Mouse (Mus musculus): ENCODE measurements around the gene Dnase1l3. TPM values are rescaled to one million over a fixed set of nuclear protein-coding genes. Genes with fewer than 3 reads are reported as not detected.

The Dnase1l3 gene
- polyA plus RNA-seq, 1 experiment from 2014 or later: 0.99 TPM

GRCm38 (mm10) chr14:8030535-8030934, 36.2 kb upstream of the Dnase1l3 start:
- no peak overlapping the region for H3K4me3 ChIP-seq (replicated peaks)
- H3K27ac ChIP-seq: no peak overlapping the region
- H3K4me1 ChIP-seq: no peaks in the 10 kb centered on the region
- no peak overlapping the region for H3K9ac ChIP-seq
- no peak overlapping the region for H3K4me2 ChIP-seq
- no peak for ATAC-seq (ENCODE audit: insufficient read depth, low FRiP score, low read depth)
- no peaks in the 10 kb centered on the region for H3K27me3 ChIP-seq (replicated peaks)
- no peaks in the 10 kb centered on the region for H3K36me3 ChIP-seq
- WGBS: 53% methylated on average over 4 of the region's 4 CpGs
- H3K9me3 ChIP-seq: no peaks in the 10 kb centered on the region

GRCm38 (mm10) chr14:8029752-8030151, 35.4 kb upstream of the Dnase1l3 start:
- Histone ChIP-seq H3K27me3 (replicated peaks) (no peaks in the 10 kb centered on the region), H3K9me3 (no peaks in the 10 kb centered on the region), H3K27ac (no peak overlapping the region), H3K9ac (no peak overlapping the region), H3K4me3 (replicated peaks) (no peak overlapping the region), H3K4me1 (no peaks in the 10 kb centered on the region), H3K36me3 (no peaks in the 10 kb centered on the region), H3K4me2 (no peak overlapping the region)
- no peak for ATAC-seq (ENCODE audit: insufficient read depth, low FRiP score, low read depth)
- 84% methylated on average over 1 of the region's 1 CpGs for WGBS

- no peak overlapping the region for H3K27ac ChIP-seq
- no peaks in the 10 kb centered on the region for H3K27me3 ChIP-seq (replicated peaks)
- no peak overlapping the region for H3K4me2 ChIP-seq
- 74% methylated on average over 5 of the region's 5 CpGs for WGBS
- H3K4me3 ChIP-seq (replicated peaks): no peak overlapping the region
- H3K9ac ChIP-seq: no peak overlapping the region
- H3K9me3 ChIP-seq: no peaks in the 10 kb centered on the region
- no peak for ATAC-seq (ENCODE audit: insufficient read depth, low FRiP score, low read depth)
- H3K4me1 ChIP-seq: no peaks in the 10 kb centered on the region
- no peaks in the 10 kb centered on the region for H3K36me3 ChIP-seq
These were observed 33.7 kb upstream of the Dnase1l3 start for GRCm38 (mm10) chr14:8028086-8028485.

- Histone ChIP-seq H3K27me3 (replicated peaks) (no peaks in the 10 kb centered on the region), H3K36me3 (no peaks in the 10 kb centered on the region), H3K4me3 (replicated peaks) (no peak overlapping the region), H3K9me3 (no peaks in the 10 kb centered on the region), H3K4me1 (no peaks in the 10 kb centered on the region), H3K27ac (no peak overlapping the region), H3K9ac (no peak overlapping the region), H3K4me2 (no peak overlapping the region)
- no peak for ATAC-seq (ENCODE audit: insufficient read depth, low FRiP score, low read depth)
- WGBS: 72% methylated on average over 10 of the region's 10 CpGs
These were observed 32.6 kb upstream of the Dnase1l3 start for GRCm38 (mm10) chr14:8026769-8027531.

GRCm38 (mm10) chr14:8024936-8025335, 30.6 kb upstream of the Dnase1l3 start:
- no peak for ATAC-seq (ENCODE audit: insufficient read depth, low FRiP score, low read depth)
- H3K4me1 ChIP-seq: no peaks in the 10 kb centered on the region
- no peaks in the 10 kb centered on the region for H3K27me3 ChIP-seq (replicated peaks)
- H3K9ac ChIP-seq: no peak overlapping the region
- H3K9me3 ChIP-seq: no peaks in the 10 kb centered on the region
- 92% methylated on average over 10 of the region's 10 CpGs for WGBS
- H3K4me2 ChIP-seq: no peak overlapping the region
- no peak overlapping the region for H3K4me3 ChIP-seq (replicated peaks)
- no peaks in the 10 kb centered on the region for H3K36me3 ChIP-seq
- H3K27ac ChIP-seq: no peak overlapping the region

- Histone ChIP-seq H3K9ac (no peak overlapping the region), H3K4me2 (no peak overlapping the region), H3K36me3 (no peaks in the 10 kb centered on the region), H3K4me1 (no peaks in the 10 kb centered on the region), H3K27ac (no peak overlapping the region), H3K27me3 (replicated peaks) (no peaks in the 10 kb centered on the region), H3K9me3 (no peaks in the 10 kb centered on the region), H3K4me3 (replicated peaks) (no peak overlapping the region)
- WGBS: 40% methylated on average over 6 of the region's 6 CpGs
- no peak for ATAC-seq (ENCODE audit: insufficient read depth, low FRiP score, low read depth)
These were observed 30.1 kb upstream of the Dnase1l3 start for GRCm38 (mm10) chr14:8024469-8024868.

- no peak overlapping the region for H3K9ac ChIP-seq
- H3K4me3 ChIP-seq (replicated peaks): no peak overlapping the region
- no peak for ATAC-seq (ENCODE audit: insufficient read depth, low FRiP score, low read depth)
- WGBS: 86% methylated on average over 7 of the region's 7 CpGs
- no peaks in the 10 kb centered on the region for H3K27me3 ChIP-seq (replicated peaks)
- H3K36me3 ChIP-seq: no peaks in the 10 kb centered on the region
- no peak overlapping the region for H3K4me2 ChIP-seq
- H3K4me1 ChIP-seq: no peaks in the 10 kb centered on the region
- H3K9me3 ChIP-seq: no peaks in the 10 kb centered on the region
- no peak overlapping the region for H3K27ac ChIP-seq
These were observed 26.2 kb upstream of the Dnase1l3 start for GRCm38 (mm10) chr14:8020546-8020945.

GRCm38 (mm10) chr14:8020011-8020410, 25.6 kb upstream of the Dnase1l3 start:
- no peak overlapping the region for H3K9ac ChIP-seq
- no peaks in the 10 kb centered on the region for H3K9me3 ChIP-seq
- H3K36me3 ChIP-seq: no peaks in the 10 kb centered on the region
- H3K4me3 ChIP-seq (replicated peaks): no peak overlapping the region
- 93% methylated on average over 1 of the region's 1 CpGs for WGBS
- H3K4me1 ChIP-seq: no peaks in the 10 kb centered on the region
- no peak overlapping the region for H3K27ac ChIP-seq
- ATAC-seq (ENCODE audit: insufficient read depth, low FRiP score, low read depth): no peak
- no peak overlapping the region for H3K4me2 ChIP-seq
- no peaks in the 10 kb centered on the region for H3K27me3 ChIP-seq (replicated peaks)

GRCm38 (mm10) chr14:8016951-8017350, 22.6 kb upstream of the Dnase1l3 start:
- no peaks in the 10 kb centered on the region for H3K9me3 ChIP-seq
- H3K27ac ChIP-seq: 0 out of 2 replicates have a peak overlapping the region, but pooled peaks have one; percentile 33
- no peaks in the 10 kb centered on the region for H3K4me1 ChIP-seq
- H3K4me3 ChIP-seq (replicated peaks): no peak overlapping the region
- peak; percentile 10; the same call in 1 of the 2 replicates for ATAC-seq (ENCODE audit: insufficient read depth, low FRiP score, low read depth)
- no peaks in the 10 kb centered on the region for H3K27me3 ChIP-seq (replicated peaks)
- 89% methylated on average over 1 of the region's 1 CpGs for WGBS
- no peaks in the 10 kb centered on the region for H3K36me3 ChIP-seq
- no peak overlapping the region for H3K4me2 ChIP-seq
- H3K9ac ChIP-seq: no peak overlapping the region

- Histone ChIP-seq H3K4me3 (replicated peaks) (no peak overlapping the region), H3K36me3 (no peaks in the 10 kb centered on the region), H3K27me3 (replicated peaks) (no peaks in the 10 kb centered on the region), H3K4me1 (no peaks in the 10 kb centered on the region), H3K4me2 (no peak overlapping the region), H3K9me3 (no peaks in the 10 kb centered on the region), H3K27ac (peak overlapping the region; percentile 33; the same call in 1 of the 2 replicates), H3K9ac (no peak overlapping the region)
- peak; percentile 70 for ATAC-seq (ENCODE audit: insufficient read depth, low FRiP score, low read depth)
- WGBS: 67% methylated on average over 6 of the region's 6 CpGs
These were observed 21.9 kb upstream of the Dnase1l3 start for GRCm38 (mm10) chr14:8016276-8016675.

GRCm38 (mm10) chr14:8015756-8016155, 21.4 kb upstream of the Dnase1l3 start:
- WGBS: 92% methylated on average over 6 of the region's 6 CpGs

GRCm38 (mm10) chr14:8011938-8012337, 17.6 kb upstream of the Dnase1l3 start:
- Histone ChIP-seq H3K27ac (no peak overlapping the region), H3K4me1 (no peaks in the 10 kb centered on the region), H3K27me3 (replicated peaks) (no peaks in the 10 kb centered on the region), H3K9me3 (no peaks in the 10 kb centered on the region), H3K4me3 (replicated peaks) (no peak overlapping the region), H3K36me3 (no peaks in the 10 kb centered on the region), H3K9ac (no peak overlapping the region), H3K4me2 (no peak overlapping the region)
- no peak for ATAC-seq (ENCODE audit: insufficient read depth, low FRiP score, low read depth)
- 80% methylated on average over 6 of the region's 6 CpGs for WGBS

More at GRCm38 (mm10) chr14:8015756-8016155, 21.4 kb upstream of the Dnase1l3 start:
- no peaks in the 10 kb centered on the region for H3K9me3 ChIP-seq
- no peaks in the 10 kb centered on the region for H3K4me1 ChIP-seq
- no peaks in the 10 kb centered on the region for H3K36me3 ChIP-seq
- ATAC-seq (ENCODE audit: insufficient read depth, low FRiP score, low read depth): no peak
- no peak overlapping the region for H3K9ac ChIP-seq
- H3K27ac ChIP-seq: peak overlapping the region; percentile 33
- H3K4me3 ChIP-seq (replicated peaks): no peak overlapping the region
- H3K27me3 ChIP-seq (replicated peaks): no peaks in the 10 kb centered on the region
- no peak overlapping the region for H3K4me2 ChIP-seq

Measured in stomach, embryonic 15.5 days (tissue).